Mouse (Mus musculus) liver, adult 2 months (tissue): ENCODE data around the gene Tm6sf1.

Experiments used
- CTCF ChIP-seq: fragments of 200-500 bp; IDR thresholded peaks from 2 replicates; pipeline ENCODE4 v1.5.1; 2011; ENCODE audit warnings: low read depth, low read length, control low read depth
- POLR2A ChIP-seq: fragments of 200-500 bp; IDR thresholded peaks from 2 replicates; pipeline ENCODE4 v1.6.1; 2011; ENCODE audit warnings: low read length, control low read depth; ENCODE audit not compliant: insufficient read depth; ENCODE audit errors: extremely low read depth

GRCm38 (mm10) chr7:81829379-81829894 is 29.4 kb upstream of the Tm6sf1 start, which contains the start of gene Btbd1:
- TF ChIP-seq CTCF = no peak
- peak; percentile 42; the same call in 1 of the 2 replicates for TF ChIP-seq POLR2A
